Mouse (Mus musculus) hindbrain, embryonic 11.5 days (tissue): ENCODE data around the gene Sik3. TPM values are rescaled to one million over a fixed set of nuclear protein-coding genes. Genes with fewer than 3 reads are reported as not detected.

ENCODE experiments used
- ATAC-seq: fragments of 200-750 bp; cut with Nextera tagmentation; 2 replicates; pipeline ENCODE4 v1.8.0; 2017; ENCODE audit warnings: mild to moderate bottlenecking, moderate TSS enrichment, moderate library complexity; ENCODE audit not compliant: low FRiP score
- DNase-seq: peaks from one replicate; pipeline ENCODE4 v3.0.0-alpha.2; 2015; ENCODE audit warnings: low spot score
- H3K27ac ChIP-seq: fragments of 300-500 bp; sonication (generic); 2 replicates; pipeline ENCODE4 v1.5.1; 2014; ENCODE audit warnings: mild to moderate bottlenecking, low read depth, low read length
- H3K27me3 ChIP-seq: fragments of 300-500 bp; sonication (generic); 2 replicates; pipeline ENCODE4 v1.6.1; 2014; ENCODE audit warnings: mild to moderate bottlenecking, low read length, moderate library complexity, mixed read lengths; ENCODE audit not compliant: control insufficient read depth, insufficient read depth
- H3K36me3 ChIP-seq: fragments of 300-500 bp; sonication (generic); 2 replicates; pipeline ENCODE4 v1.6.1; 2014; ENCODE audit warnings: mild to moderate bottlenecking, low read length, moderate library complexity, mixed read lengths; ENCODE audit not compliant: control insufficient read depth, insufficient read depth
- H3K4me1 ChIP-seq: fragments of 300-500 bp; sonication (generic); replicated peaks from 2 replicates; pipeline ENCODE4 v1.6.1; 2014; ENCODE audit warnings: low read length, mixed read lengths; ENCODE audit not compliant: control insufficient read depth, insufficient read depth
- H3K4me2 ChIP-seq: fragments of 300-500 bp; sonication (generic); replicated peaks from 2 replicates; pipeline ENCODE4 v1.6.1; 2014; ENCODE audit warnings: mild to moderate bottlenecking, low read depth, low read length
- H3K4me3 ChIP-seq: fragments of 300-500 bp; sonication (generic); 2 replicates; pipeline ENCODE4 v1.5.1; 2014; ENCODE audit warnings: low read depth, low read length
- H3K9ac ChIP-seq: fragments of 300-500 bp; sonication (generic); 2 replicates; pipeline ENCODE4 v1.6.1; 2014; ENCODE audit warnings: low read depth, low read length
- H3K9me3 ChIP-seq: fragments of 300-500 bp; sonication (generic); 2 replicates; pipeline ENCODE4 v1.6.1; 2016; ENCODE audit warnings: low read length; ENCODE audit not compliant: control insufficient read depth
- WGBS: fragments of 180-500 bp; shearing (Covaris S2); extraction: QIAGEN DNeasy Blood & Tissue Kit; methylation state at CpG from one replicate; pipeline ENCODE4 v1.1.7; 2014; 5-methylcytosine and 5-hydroxymethylcytosine counted together
- polyA plus RNA-seq: library from polyadenylated mRNA; unstranded; fragments of >200 nt; fragmentation: Nextera tagmentation; extraction: Ambion mirVana; gene quantifications from 2 replicates; pipeline ENCODE4 v1.2.1, GENCODE M21; 2014

Gene Sik3
- polyA plus RNA-seq, 1 experiment from 2014 or later: 10.1 TPM

- WGBS: 89% methylated on average over 5 of the region's 5 CpGs
- no peaks in the 10 kb centered on the region for H3K4me1 ChIP-seq
- no peak for DNase-seq
Observed at GRCm38 (mm10) chr9:46184542-46184941, 171.9 kb downstream of the Sik3 start.

DNA sequence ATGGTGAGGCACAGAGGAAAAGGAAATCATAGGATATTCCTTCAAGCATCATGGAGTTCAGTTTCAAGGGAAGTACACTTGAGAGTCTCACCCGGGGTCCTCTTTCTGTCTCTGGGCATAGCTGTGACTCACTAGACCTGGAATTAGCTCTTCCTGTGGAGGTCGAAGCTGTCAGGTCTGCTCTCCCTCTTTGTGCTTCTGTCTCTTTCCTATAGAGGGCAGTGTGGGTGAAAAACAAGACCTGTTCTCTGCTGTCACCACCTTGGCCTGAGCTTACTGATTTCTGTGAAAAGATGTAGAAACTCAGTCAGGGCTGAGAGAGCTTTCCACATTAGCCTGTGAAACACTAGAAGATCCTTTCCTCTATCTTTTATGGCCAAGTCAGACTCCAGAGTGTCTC is 172.6 kb downstream of the Sik3 start:
- Histone ChIP-seq H3K4me2 (no peak overlapping the region), H3K9me3 (no peaks in the 10 kb centered on the region), H3K9ac (no peak overlapping the region), H3K4me3 (no peak overlapping the region), H3K36me3 (no peaks in the 10 kb centered on the region), H3K27ac (no peak overlapping the region), H3K27me3 (no peaks in the 10 kb centered on the region), H3K4me1 (no peaks in the 10 kb centered on the region)
- 47% methylated on average over 2 of the region's 2 CpGs for WGBS
- no peak for ATAC-seq
- peak; percentile 37 for DNase-seq

More at GRCm38 (mm10) chr9:46184542-46184941, 171.9 kb downstream of the Sik3 start:
- Histone ChIP-seq H3K36me3 (no peaks in the 10 kb centered on the region), H3K9ac (no peak overlapping the region), H3K27me3 (no peaks in the 10 kb centered on the region), H3K9me3 (no peaks in the 10 kb centered on the region), H3K27ac (no peak overlapping the region), H3K4me2 (no peak overlapping the region), H3K4me3 (no peak overlapping the region)
- no peak for ATAC-seq

DNA sequence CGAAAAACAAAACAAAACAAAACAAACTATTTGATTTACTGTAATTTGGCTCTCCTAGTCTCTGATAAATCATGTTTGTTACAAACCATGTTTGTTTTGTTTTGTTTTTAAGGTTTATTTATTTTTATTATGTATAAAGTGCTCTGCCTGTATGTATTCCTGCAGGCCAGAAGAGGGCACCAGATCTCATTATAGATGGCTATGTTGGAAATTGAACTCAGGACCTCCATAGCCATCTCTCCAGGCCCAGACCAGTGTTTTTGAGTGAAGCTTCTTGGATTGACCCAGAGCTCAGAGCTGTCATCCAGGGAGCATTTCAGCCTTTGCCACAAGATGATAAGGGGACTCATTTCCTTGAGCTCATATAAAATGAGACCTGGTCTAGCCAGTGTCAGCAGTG is 173.8 kb downstream of the Sik3 start:
- no peak for ATAC-seq
- Histone ChIP-seq H3K4me3 (no peak overlapping the region), H3K9ac (no peak overlapping the region), H3K4me1 (no peaks in the 10 kb centered on the region), H3K36me3 (no peaks in the 10 kb centered on the region), H3K27ac (no peak overlapping the region), H3K4me2 (no peak overlapping the region), H3K27me3 (no peaks in the 10 kb centered on the region), H3K9me3 (no peaks in the 10 kb centered on the region)
- 70% methylated on average over 1 of the region's 1 CpGs for WGBS
- no peak for DNase-seq

GRCm38 (mm10) chr9:46188370-46188769 is 175.8 kb downstream of the Sik3 start:
- DNase-seq: no peak
- WGBS: 91% methylated on average over 4 of the region's 4 CpGs

GRCm38 (mm10) chr9:46188956-46189355 is 176.3 kb downstream of the Sik3 start:
- H3K9me3 ChIP-seq: no peaks in the 10 kb centered on the region
- 80% methylated on average over 5 of the region's 5 CpGs for WGBS
- no peak overlapping the region for H3K9ac ChIP-seq
- no peaks in the 10 kb centered on the region for H3K27me3 ChIP-seq
- H3K4me1 ChIP-seq: no peaks in the 10 kb centered on the region
- H3K4me3 ChIP-seq: no peak overlapping the region
- no peaks in the 10 kb centered on the region for H3K36me3 ChIP-seq
- H3K4me2 ChIP-seq: no peak overlapping the region
- ATAC-seq: no peak
- no peak for DNase-seq
- H3K27ac ChIP-seq: no peak overlapping the region

More at GRCm38 (mm10) chr9:46188370-46188769, 175.8 kb downstream of the Sik3 start:
- Histone ChIP-seq H3K4me1 (no peaks in the 10 kb centered on the region), H3K27ac (no peak overlapping the region), H3K4me3 (no peak overlapping the region), H3K27me3 (no peaks in the 10 kb centered on the region), H3K9ac (no peak overlapping the region), H3K9me3 (no peaks in the 10 kb centered on the region), H3K4me2 (no peak overlapping the region), H3K36me3 (no peaks in the 10 kb centered on the region)
- no peak for ATAC-seq

GRCm38 (mm10) chr9:46189381-46189780 is 176.8 kb downstream of the Sik3 start:
- H3K4me3 ChIP-seq: no peak overlapping the region
- ATAC-seq (no peak), DNase-seq (no peak)
- H3K27ac ChIP-seq: no peak overlapping the region
- H3K27me3 ChIP-seq: no peaks in the 10 kb centered on the region
- H3K36me3 ChIP-seq: no peaks in the 10 kb centered on the region
- 87% methylated on average over 10 of the region's 10 CpGs for WGBS
- no peak overlapping the region for H3K4me2 ChIP-seq
- no peaks in the 10 kb centered on the region for H3K9me3 ChIP-seq
- H3K9ac ChIP-seq: no peak overlapping the region
- no peaks in the 10 kb centered on the region for H3K4me1 ChIP-seq

GRCm38 (mm10) chr9:46191234-46191633 is 178.6 kb downstream of the Sik3 start:
- Histone ChIP-seq H3K9me3 (no peaks in the 10 kb centered on the region), H3K4me2 (no peak overlapping the region), H3K4me3 (no peak overlapping the region), H3K9ac (no peak overlapping the region), H3K36me3 (no peaks in the 10 kb centered on the region), H3K4me1 (no peaks in the 10 kb centered on the region), H3K27ac (no peak overlapping the region), H3K27me3 (no peaks in the 10 kb centered on the region)
- 74% methylated on average over 8 of the region's 8 CpGs for WGBS
- no peak for ATAC-seq
- DNase-seq: no peak

- H3K4me1 ChIP-seq: no peaks in the 10 kb centered on the region
- peak; percentile 46 for DNase-seq
- H3K9me3 ChIP-seq: no peaks in the 10 kb centered on the region
- no peak overlapping the region for H3K27ac ChIP-seq
- H3K36me3 ChIP-seq: no peaks in the 10 kb centered on the region
- no peak overlapping the region for H3K9ac ChIP-seq
- H3K4me3 ChIP-seq: no peak overlapping the region
- 43% methylated on average over 1 of the region's 1 CpGs for WGBS
- no peak overlapping the region for H3K4me2 ChIP-seq
- no peaks in the 10 kb centered on the region for H3K27me3 ChIP-seq
- ATAC-seq: no peak
Observed at GRCm38 (mm10) chr9:46191644-46192043, 179.0 kb downstream of the Sik3 start.

DNA sequence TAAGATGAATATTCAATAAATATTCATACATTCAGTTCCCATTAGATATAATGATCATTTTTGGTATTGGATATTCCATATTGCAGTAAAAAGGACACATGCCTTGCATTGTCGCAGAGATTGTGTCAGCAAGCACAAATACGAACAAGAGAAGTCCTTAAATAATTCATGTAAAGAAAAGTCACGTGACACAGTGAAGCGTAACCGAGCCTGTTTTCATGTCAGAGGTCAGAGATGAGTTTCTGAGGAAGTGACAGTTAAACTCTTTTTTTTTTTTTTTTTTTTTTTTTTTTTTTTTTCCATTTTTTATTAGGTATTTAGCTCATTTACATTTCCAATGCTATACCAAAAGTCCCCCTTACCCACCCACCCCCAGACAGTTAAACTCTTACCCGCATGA is 180.0 kb downstream of the Sik3 start:
- H3K27ac ChIP-seq: no peak overlapping the region
- no peaks in the 10 kb centered on the region for H3K36me3 ChIP-seq
- no peaks in the 10 kb centered on the region for H3K27me3 ChIP-seq
- 80% methylated on average over 6 of the region's 6 CpGs for WGBS
- H3K9me3 ChIP-seq: no peaks in the 10 kb centered on the region
- H3K4me1 ChIP-seq: no peaks in the 10 kb centered on the region
- DNase-seq (no peak), ATAC-seq (no peak)
- no peak overlapping the region for H3K9ac ChIP-seq
- H3K4me3 ChIP-seq: no peak overlapping the region
- H3K4me2 ChIP-seq: no peak overlapping the region
